Mouse (Mus musculus): ENCODE data around the gene Snrpa. TPM values are rescaled to one million over a fixed set of nuclear protein-coding genes. Genes with fewer than 3 reads are reported as not detected.
A peak's percentile ranks its signal among the peaks of the same experiment; 100 is the strongest.
"Not testable (repeated sequence)": the region's sequence is repeated elsewhere in the genome, so short reads cannot be mapped to it uniquely, and the experiment has no call there.

Snrpa gene
- 10 to 100 TPM; 39.6 to 48.6 (median 47.4) TPM for total RNA-seq (2022)

DNA sequence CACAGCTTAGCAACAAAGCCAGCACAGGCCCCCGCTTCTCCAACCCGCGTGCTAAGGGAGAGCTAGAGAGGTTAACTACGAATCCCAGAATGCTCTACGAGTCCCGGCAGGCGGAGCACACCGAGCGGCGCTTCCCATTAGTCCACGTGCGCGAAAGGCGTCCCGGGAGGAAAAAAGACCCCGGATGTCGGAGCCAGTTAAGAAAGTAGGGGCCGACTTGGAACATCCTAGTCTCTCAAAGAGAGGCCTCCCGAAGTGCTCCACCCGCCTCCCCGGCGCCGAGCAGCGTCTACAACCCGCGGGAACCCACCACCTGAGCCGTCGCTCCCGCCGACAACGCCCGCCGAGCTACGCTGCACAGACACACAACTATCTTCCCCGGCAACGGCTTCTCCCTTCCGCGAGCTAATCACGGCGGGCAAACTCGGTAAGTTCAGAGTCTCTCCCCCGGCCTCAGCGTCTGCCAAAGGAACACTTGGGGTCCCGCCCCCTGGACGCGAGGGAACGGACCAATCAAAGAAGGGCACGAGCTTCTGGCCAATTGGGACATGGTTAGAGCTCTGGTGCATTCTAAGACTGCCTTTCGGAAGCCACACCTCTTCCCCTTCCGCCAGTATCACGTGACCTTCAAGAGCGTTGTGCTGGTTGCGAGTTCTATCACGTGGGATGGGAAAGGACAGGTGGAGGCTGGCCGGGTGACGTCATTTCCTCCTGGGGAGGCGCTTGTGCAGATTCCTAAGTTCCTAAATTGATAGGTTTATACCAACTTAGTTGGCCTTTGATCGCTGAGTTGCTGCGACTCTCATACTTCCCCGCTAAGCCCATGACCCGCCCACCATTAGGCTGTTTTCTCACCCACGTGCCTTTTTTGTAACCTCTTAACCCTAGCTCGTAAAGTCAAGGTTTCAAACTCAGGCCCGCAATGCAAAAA is at the start of gene Snrpa, which contains the start of gene BC024978:
TSS of gene Snrpa (minus strand) at position 591 of the 931 bp plus-strand sequence.
TSS of gene BC024978 (plus strand) at position 101 of the 931 bp plus-strand sequence.
- peak; percentile 99 for DNase-seq (ENCODE audit: low spot score)

- not testable (repeated sequence) for DNase-seq (ENCODE audit: low spot score)
Measured at GRCm38 (mm10) chr7:27244088-27244487, 48.0 kb upstream of the Snrpa start.

DNA sequence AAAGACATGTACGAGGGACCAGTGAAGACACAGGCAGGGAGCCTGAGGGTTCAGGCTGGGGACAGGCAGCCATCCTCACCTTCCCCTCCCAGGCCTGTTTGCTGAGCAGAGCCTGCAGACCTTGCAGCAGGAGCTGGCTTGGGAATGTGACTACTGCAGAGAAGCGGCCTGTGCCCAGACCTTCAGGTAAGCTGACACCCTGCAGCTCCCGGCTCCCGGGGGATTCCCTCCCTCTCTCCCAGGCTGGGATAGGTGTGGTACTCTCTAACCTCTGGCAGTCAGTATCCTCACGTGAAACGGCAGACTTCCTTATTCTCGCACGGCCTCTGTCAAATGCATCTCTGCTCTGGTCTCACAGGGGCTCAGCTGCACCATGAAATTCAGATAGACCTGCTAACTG is 47.1 kb upstream of the Snrpa start:
- DNase-seq (ENCODE audit: low spot score), result no peak

DNA sequence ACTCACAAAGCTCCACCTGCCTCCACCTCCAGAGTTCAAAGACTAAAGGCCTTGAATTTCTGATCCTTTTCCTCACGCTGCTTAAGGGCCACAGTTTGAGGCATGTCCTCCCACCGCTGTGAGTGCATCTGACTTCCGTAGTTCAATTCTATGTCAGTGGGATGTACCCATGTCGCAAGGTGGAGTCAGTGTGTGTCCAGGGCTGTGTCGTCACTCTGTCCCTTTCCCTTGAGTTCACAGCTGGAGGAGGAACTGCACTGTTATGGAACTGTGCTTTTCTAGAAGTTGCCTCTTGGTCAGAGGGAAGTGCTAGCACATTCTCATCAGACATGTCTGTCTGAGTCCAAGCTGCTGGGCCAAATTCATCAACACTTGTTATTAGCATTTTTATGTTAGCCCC is 42.5 kb upstream of the Snrpa start:
- no peak for DNase-seq (ENCODE audit: low spot score)

DNA sequence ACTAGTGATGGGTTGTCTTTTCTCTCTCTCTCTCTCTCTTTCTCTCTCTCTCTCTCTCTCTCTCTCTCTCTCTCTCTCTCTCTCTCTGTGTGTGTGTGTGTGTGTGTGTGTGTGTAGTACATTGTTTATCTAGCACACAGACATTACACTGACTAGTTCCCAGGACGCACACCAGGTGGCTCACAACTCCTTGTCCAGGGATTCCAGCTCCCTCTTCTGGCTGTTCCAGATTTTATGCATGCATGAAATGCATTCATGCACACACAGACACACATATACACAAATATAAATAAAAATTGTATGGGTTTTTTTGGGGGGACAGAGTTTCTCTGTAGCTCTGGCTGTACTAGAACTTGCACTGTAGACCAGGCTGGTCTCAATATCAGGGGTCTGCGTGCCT is 41.5 kb upstream of the Snrpa start:
- no peak for DNase-seq (ENCODE audit: low spot score)

DNA sequence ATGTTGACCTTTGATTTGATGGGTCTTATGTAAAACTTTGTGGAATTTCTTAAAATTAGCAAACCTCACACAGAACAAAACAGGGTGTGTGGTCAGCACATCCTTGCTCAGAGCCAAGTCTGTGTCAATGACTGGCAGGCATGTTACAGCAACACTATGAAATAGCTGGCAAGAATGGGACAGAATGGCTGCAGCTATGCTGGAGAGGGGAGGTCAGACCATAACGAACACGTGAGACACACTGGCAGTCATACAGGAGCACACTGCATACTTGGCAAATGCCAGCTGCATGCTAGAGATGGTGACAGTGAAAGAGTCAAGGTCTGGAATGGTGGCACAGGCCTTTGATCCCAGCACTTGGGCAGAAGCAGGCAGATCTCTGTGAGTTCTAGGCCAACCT is 39.7 kb upstream of the Snrpa start:
- no peak for DNase-seq (ENCODE audit: low spot score)

- no peak for DNase-seq (ENCODE audit: low spot score)
Measured at GRCm38 (mm10) chr7:27233300-27233699, 37.2 kb upstream of the Snrpa start.

- peak; percentile 95 for DNase-seq (ENCODE audit: low spot score)
Measured at GRCm38 (mm10) chr7:27232781-27233281, 36.8 kb upstream of the Snrpa start, which contains the start of gene Coq8b. TSS of gene Coq8b (plus strand) at chr7:27233023.

DNA sequence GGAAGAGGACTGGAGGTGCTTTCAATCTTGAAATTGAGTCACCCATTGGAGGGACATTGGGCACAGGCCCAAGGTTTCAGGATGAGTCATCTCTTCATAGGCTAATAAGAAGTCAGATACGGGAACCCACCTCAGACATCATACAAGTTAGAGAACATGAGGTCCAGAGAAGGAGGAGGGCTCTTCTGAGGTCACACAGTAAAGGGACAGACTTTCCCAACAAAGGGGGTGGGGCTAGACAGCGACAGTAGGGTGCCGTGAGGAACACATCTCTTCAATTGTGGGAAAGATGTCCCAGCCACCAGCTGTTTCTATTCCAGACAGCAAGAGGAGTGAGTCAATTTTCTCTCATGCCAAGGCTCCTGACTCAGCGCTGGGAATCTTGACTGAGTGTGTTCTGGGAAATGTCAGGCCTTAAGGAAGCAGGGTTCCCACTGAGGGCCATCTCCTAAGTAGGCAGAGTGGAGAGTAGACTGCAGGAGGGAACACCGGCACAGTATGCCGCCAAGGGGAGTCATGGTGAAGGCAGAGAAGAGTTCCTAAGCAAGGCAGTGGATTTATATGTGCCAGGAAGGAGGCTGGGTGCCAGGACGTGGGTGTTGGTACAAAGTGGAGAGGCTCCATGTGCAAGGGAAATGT is 35.7 kb upstream of the Snrpa start:
- DNase-seq (ENCODE audit: low spot score), result peak; percentile 60

- DNase-seq (ENCODE audit: low spot score), result no peak
Measured at GRCm38 (mm10) chr7:27230781-27231180, 34.7 kb upstream of the Snrpa start.

DNA sequence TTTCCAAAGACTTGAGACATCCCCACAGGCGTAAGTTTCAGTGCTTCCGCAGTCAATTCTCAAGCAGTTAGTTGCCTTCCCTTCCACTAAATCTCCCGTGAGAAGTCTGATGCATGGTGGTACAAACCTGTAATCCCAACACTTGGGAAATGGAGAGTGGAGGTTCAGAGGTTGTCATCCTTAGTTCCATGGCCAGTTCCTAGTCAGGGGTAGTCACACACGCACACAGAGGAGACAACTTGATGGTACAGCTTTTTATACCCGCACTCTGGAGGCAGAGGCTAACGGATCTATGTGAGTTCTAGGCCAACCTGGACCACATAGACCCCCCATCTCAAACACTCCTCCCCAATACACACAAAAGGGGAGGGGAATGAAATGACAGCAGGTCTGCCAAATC is 32.8 kb upstream of the Snrpa start:
- DNase-seq (ENCODE audit: low spot score), result no peak

DNA sequence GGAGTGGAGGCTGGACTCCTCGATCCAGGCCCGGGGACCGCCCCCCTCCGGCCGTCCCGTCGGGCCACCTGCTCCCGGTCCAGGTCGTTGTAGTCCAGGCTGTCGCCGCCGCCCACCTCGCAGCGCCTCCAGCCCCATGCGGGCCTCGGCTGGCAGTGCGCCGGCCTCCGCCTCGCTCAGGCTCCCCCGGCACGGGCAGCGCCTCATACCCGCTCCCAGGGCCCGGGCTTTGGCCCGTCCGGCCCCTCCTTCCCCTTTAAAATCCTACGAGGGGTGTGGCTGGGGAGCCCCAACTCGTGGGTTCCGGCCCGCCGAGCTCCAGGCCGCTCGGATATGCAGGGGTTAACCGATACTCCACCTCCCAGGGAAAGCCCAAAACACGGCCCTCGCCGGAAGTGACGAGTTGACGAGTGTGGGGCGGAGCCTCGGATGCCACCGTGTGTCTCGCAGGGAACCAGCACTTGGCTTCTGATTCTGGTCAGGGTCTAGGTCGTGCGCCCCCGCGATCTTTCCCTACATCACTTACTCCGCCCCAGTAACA is 32.3 kb upstream of the Snrpa start, which contains the start of gene Itpkc:
TSS of gene Itpkc (minus strand) at position 381 of the 541 bp plus-strand sequence.
- DNase-seq (ENCODE audit: low spot score), result peak; percentile 91

- DNase-seq (ENCODE audit: low spot score), result no peak
Measured at GRCm38 (mm10) chr7:27227676-27228075, 31.6 kb upstream of the Snrpa start.

DNA sequence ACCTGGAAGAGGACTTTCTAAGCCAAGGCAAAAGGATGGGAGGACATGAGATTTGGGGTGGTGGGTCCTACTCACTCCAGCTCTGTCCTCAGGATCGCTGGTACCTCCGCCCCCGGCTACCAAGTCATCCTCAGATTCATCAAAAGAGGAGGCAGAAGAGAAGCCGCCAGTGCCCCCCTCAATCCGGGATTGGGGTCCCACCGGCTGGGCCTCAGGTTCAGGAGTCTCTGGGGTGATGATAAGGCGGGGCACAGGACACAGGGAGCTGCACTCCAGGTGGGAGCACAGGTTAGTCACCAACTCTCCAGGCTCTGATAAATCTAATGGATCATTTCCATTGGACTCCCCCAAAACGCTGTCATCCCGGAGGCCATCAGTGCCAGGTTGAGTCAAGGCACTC is 31.2 kb upstream of the Snrpa start:
- DNase-seq (ENCODE audit: low spot score), result no peak

GRCm38 (mm10) chr7:27224877-27225575 is 29.0 kb upstream of the Snrpa start:
- DNase-seq (ENCODE audit: low spot score), result peak; percentile 35

- DNase-seq (ENCODE audit: low spot score), result no peak
Measured at GRCm38 (mm10) chr7:27222538-27222937, 26.5 kb upstream of the Snrpa start.

DNA sequence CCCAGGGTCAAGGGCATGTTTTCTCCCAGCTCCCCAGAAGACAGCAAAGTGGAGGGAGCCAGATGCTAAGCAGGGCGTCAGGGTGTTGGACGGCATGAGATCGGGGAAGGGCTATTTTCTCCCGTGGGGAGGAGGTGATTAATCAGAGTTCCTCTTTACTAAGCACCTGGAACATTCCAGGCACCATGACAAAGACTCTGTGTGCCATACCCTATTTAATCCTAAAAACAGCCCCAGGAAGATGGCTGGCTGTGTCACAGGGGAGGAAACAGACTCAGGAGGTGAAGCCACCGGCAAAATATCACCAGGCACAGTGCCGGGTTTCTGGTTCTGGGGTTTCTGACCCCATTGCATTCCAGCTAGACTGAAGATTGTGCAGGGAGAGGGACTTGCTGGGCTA is 25.9 kb upstream of the Snrpa start:
- DNase-seq (ENCODE audit: low spot score), result no peak

GRCm38 (mm10) chr7:27219937-27220336 is 23.9 kb upstream of the Snrpa start:
- DNase-seq (ENCODE audit: low spot score), result no peak

DNA sequence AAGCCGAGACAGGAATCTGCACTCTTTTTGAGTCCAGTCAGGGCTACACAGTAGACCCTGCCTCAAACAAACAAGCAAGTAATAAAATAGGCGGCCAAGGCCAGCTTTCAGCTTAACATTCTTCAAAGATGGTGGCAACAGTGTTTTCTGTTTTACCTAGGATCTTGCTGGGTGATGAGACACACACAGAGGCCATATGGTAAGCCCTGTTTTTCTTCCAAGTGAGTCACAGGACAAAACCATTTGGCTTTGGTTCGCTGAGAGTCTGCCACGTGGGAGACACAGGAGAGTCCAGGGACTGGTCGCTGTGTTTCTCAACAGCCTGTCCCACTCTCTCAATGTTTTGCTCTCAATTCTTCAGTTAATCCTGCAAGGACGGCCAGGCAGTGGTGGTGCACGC is 22.5 kb upstream of the Snrpa start:
- no peak for DNase-seq (ENCODE audit: low spot score)

DNA sequence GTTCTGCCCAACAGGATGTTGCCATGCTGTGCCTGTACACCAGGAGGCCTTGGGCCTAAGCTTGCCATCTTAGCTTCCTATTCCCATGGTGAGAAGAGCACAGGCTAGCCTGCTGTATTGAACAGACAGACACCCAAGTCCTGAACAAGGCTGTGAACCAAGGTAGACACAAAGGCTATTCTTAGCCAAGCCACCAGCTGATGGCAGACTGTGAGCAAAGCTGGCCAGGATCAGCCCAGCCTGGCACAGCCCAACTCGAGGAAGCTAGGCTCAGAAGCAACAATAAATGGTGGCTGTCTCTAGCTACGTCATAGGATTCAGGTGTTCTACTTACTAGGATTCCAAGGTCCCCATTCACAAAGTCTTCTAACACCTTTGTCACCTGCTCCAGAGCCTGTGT is 16.6 kb upstream of the Snrpa start:
- DNase-seq (ENCODE audit: low spot score), result no peak

GRCm38 (mm10) chr7:27203730-27204449 is 7.8 kb upstream of the Snrpa start:
- no peak for DNase-seq (ENCODE audit: low spot score)
